Mouse (Mus musculus) kidney, postnatal 25 days (tissue): ENCODE measurements at regions not wholly inside any gene's neighbourhood (a gene's known extent, or its start where the extent isn't known, plus 50 kb on each side); places are given as distances from the start of the nearest gene placed in this dataset.
"Not testable (repeated sequence)": the region's sequence is repeated elsewhere in the genome, so short reads cannot be mapped to it uniquely, and the experiment has no call there.

Source experiments
- DNase-seq, 2 experiments: peaks; one replicate each; pipeline ENCODE4 v3.0.0; 2021; ENCODE audit warnings: mixed read lengths in 2 of 2

DNA sequence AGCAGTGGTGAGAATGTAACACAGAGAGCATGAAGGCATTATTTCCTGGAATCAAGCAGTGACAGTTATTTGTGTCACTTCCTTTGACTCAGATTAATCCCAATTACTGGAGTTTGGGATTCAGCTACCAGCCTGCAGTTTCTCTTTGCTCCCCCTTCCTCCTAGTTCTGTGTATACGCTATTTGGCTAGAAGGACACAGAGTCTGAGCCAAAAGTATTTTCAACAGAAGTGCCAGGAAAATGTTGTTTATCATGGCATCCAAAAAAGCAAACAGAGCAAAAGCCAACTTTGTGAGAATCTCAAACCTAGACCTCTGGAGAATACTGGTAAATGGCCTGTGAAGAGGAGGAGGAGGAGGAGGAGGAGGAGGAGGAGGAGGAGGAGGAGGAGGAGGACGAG, 600.4 kb downstream of the Crisp4 start:
- no peak for DNase-seq

DNA sequence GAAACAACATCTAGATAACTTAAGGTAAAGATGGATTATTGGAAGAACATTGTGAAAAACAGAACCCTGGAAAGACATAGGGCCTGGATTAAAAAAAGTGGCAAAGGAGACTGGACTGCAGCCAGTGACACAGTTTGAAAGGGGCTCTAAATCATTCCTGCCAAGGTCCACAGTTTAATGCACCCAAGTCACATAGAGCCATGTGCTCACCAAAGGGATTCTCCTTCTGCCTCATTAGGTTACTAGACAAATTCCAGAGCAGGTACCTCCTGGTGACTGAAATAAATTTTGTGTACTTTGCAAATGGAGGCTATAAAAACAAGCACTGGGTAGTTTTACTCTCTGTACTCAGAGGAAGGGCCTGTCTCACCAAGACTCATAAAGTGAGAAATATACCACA, 607.5 kb downstream of the Crisp4 start:
- DNase-seq: no peak

DNA sequence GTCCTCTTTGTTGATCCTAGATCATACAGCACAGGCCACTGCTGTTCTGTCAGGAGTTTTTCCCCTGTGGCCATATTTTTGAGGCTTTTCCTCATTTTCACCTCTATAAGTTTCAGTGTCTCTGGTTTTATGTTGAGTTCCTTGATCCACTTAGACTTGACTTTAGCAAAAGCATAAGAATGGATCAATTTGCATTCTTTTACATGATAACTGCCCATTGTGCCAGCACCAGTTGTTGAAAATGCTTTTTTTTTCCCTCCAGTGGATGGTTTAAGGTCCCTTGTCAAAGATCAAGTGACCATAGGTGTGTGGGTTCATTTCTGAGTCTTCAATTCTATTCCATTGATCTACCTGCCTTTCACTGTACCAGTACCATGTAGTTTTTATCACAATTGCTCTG, 614.4 kb downstream of the Crisp4 start:
- DNase-seq: not testable (repeated sequence)

DNA sequence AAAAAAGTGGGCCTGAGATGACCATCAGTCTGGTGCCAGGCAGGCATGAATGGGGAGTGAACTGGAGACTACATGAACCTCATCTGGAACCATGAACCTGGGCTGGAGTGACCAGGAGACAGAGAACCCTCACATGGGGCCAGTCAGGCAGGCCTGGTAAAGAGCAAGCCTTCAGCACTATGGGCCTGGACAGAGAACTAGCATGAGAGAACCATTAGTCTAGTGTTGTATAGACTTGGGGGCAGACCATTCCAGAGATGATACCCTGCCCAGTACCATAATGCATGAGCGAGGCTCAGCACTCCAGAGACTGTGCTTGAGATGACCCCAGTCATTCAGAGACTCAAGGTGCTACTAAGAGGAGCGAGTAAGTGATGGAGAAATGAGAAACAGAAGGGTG, 625.6 kb downstream of the Crisp4 start:
- DNase-seq: no peak

DNA sequence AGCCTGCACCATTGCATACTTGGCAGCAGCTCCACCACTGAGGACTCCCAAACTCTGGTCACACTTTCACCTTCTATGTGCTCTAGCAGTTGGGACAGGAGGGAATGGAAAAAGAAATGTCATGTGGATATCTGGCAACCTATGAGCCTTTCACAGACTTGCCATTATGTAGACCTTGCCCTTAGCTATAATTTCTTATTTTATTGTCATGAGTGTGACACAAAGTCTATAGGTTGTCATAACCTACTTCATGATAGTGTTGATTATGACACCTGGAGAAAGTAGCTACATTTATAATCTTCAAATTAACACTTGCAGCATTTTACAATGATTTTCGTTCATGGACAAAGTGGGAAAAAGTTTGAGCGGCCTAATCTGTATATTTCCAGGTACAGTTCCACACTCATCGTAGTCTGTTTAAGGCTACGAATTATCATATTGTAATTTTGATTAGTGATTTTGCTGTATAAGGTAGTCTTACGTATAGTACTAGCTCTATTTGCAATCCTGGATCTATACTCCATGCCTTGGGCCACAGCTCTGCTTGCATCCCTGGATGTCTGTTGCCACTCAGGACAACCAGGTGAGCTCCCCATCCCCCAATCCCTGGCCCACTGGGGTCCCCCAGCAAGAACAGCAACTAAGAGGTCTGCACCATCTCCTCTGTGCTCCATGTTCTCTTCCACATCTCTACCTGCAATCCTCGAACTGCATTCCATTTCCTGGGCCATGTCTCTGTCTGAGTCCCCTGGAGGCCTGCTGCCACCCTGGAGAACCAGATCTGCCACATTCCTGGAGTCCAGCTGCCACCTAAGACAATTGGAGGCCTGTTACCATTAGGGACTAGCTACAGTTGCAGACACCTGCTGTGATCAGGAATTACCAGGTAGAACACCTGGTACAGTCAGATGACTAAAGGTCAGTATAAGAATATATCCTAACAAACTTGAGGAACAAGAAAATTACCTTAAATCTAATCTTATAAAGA, 639.3 kb downstream of the Crisp4 start:
- peak in 1 of 2 experiments; percentile 5 for DNase-seq

DNA sequence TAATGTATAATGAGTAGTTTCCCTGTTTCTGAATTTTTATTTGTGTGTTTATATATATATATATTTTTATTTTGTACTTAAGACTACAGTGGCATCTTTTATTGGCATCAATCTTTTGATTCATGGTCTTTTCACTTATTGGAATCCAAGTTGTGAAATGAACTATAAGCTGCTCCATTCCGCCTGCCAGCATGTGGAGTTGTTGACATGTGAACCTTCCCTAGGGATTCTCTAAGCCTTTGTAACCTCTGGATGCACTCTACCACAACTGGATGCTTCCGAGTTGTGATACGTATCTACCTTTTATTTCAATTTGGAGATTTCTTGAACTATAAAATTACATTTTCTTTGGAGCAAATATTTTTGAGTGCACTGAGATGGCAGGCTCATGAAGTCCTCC, 652.1 kb downstream of the Crisp4 start:
- DNase-seq: no peak

DNA sequence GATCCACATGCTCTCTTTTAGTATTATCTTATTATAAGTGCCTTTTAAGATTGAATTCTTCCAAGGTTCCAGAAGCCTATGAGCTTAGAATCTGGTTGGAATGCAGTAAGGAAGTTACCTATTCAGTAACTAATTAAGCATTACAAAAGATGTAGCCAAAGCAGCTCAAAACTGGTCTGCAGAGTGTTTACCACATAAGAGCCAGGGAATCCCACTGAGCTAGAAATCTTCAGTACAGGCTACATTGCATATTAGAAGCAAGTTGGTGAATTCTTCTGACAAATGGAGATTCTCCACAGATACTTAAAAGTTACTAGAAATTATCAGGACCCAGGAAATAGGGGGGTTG, 655.9 kb downstream of the Crisp4 start:
- not testable (repeated sequence) for DNase-seq

DNA sequence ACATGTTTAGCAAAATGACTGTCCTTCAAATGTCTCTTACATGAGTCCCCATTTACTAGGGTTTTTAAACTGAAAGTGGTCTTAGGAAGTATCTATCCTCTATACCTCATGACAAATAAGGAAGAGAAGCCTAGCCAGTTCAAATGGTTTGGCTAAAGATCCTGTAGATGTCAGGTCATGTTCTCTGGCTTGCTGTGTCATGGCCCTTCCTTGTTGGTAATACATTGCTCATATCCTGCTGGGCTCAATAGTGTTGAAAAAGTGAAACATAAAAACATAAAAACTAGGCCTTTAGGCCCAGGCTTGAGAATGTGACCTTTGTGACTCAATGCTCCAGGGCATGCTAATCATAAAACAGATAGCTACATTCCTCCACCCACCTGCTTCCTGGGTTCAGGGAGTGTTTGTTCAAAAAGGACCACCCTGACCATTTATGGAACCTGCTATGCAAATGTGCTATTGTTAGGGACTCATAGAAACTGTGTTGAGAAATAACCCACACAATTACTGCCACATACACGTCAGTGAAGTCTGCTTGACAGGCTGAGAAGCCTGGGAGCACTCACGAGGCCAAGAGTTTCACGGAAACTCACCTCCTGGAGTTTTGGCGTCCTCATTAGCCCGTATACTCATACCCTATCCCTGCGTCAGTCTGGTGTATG, 656.4 kb downstream of the Crisp4 start:
- DNase-seq: not testable (repeated sequence)

DNA sequence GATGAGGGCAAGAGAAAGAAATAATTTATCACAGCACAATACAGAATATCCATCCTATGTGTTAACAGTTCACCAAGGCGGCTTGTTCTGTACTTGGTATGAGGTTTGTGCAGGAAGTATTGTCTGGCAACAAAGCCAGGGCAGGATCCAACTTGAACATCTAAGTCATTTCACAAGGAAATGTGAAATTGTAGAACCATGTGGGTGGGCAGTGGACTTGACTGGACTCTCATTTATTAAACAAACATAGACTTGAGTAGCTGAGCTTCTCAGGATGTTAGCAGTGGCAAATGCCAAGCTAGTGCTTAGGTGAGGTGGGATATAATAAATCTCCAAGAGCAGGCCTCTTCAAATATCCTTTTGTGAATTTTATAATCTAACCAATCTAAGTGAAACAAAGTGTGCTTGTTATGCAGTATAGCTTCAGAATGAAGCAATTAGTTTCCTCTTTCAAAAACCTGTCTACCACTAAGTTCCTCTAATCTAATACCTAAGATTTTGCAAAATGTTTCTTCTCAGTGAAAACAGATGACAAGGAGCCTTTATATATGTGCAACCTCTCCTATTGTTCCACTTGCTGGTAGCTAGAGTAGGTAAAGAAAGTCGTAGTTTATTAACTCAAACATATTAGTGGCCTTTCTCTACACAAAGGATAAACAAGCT, 694.4 kb downstream of the Crisp4 start:
- no peak for DNase-seq

DNA sequence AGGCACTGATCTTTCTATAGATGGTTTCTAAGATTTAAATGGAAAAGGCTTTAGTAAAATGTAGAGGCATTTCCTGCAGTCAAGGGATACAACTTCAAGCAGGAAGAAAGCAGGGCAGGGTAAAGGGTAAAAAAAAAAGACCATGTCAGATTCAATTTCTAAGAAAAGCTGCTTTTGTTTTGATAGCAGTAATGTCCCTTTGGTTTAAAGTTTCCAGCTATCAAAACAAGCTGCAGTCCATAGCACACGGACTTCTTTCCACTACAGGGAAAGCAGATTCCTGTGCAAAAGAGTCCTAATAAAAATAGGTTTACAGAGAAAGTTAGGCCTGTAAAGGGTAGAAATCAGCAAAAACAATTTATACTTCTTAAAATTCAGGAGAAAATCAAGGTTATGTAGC, 695.0 kb downstream of the Crisp4 start:
- no peak for DNase-seq

DNA sequence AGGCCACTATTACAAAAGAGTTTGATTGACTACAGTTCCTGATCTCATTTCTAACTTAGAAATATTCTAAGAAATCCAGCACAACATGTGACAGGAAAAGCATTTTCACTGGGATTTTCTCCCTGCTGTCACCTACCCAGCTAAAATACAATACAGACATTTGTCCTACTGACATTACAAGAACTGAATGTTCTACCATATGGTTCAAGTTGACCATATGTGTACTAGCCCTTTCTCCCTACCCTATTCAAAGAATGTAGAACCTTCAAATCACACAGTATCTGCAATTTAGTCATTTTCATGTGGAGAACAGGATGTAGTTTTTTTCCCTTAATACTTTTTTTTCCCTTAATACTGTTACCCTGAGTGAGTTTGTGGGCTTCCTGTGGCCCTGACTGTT, 695.4 kb downstream of the Crisp4 start:
- DNase-seq: no peak

DNA sequence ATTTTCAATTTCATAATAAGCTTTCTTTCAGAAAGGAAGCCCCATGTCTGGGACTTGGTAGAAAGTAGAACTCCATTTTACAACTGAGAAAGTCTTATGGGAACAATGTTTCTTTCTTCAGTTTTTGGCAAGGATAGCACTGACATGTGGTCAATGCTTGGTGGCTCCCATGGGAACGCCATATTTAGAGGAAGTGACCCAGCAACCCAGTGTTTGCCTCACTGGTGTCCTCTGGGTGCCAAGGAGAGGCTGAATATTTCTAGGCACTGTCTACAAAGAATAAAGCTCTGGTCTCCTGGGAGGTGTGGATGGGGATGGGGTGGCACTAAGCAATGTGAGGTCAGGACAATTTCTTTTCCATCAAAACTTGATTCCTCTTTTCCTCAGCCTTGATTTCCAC, 696.4 kb downstream of the Crisp4 start:
- peak; percentile 3 to 31 for DNase-seq

DNA sequence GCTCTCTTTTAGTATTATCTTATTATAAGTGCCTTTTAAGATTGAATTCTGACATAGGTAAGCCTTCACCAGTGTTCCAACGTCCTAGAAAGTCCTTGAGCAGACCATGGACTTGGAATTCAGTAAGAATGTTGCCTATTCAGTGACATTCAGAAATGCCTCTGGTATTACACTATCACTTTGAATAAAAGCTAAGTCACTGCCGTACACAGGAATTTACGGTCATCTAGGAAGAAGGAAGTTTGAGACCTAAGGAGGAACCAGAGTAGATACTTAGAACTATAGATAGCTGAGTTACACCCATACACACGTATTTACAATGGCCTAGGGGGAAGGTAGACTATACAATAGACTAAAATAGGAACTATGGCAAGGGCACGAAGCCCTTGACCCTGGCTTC, 711.6 kb downstream of the Crisp4 start:
- DNase-seq: not testable (repeated sequence)

DNA sequence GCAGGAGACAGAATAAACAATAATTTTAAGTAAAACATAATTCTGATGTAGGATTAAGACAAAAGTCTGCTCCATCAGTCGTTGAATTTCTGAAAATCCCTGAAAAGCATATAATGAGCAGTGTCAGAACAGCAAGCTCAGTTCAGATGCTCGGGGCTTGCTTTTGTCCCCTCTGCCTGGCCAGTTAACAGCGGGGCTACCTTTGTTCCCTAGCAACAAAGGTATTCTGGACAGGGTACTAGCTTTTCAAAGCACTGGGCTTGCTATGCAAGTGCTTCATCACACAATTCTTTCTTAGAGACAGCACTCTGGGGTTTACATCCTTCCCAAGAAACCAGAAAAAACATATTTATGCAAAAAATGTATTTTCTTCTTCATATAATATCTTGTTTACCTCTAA, 729.7 kb downstream of the Crisp4 start:
- no peak for DNase-seq

DNA sequence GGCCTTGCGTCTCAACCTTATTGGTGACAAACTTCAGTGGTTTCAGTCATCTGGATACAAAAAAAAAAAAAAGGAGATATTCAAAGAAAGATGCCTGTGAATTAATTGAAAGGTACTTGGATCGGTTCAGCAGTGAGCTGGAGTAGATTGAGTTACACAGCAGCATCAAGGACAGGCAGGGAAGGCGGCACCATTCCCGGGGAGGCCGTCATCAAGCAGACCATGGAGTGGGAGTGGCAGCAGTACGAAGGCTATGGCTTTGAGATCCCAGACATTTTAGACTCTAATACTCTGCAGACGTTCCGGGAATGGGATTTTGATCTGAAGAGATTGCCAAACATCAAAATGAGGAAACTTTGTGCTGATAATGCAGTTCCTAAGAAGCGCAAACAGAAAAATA, 750.8 kb downstream of the Crisp4 start:
- DNase-seq: no peak

DNA sequence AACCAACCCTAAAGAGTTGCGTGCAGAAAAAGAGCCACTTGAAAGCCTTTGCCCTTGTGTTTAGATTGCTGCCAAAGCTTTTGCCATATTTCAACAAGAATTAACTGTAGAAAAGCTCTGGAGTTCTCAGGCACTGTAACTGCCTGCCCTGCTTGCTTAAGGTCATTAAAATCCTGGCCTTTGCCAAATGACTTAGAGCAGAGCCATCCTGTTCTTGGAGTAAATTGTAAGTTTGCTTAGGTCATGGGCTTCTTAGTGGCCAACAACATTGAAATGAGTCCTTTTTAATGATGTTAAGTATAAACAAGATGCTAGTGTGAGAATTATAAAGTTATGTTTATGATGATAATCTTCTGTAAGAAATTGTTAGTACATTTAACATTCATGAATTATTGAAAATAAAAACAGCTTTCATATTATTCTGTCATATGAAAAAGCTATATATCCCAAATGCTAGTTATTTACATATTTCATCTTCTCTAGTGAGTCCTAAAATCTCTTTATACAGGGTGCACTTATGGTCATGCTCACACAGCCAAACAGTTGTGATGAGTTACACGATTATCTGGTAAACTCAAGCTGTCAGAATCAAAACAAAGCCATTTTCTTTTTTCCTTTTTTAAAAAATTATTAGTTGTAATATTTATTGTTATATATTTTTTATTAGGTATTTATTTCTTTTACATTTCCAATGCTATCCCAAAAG, 753.4 kb downstream of the Crisp4 start:
- no peak for DNase-seq

DNA sequence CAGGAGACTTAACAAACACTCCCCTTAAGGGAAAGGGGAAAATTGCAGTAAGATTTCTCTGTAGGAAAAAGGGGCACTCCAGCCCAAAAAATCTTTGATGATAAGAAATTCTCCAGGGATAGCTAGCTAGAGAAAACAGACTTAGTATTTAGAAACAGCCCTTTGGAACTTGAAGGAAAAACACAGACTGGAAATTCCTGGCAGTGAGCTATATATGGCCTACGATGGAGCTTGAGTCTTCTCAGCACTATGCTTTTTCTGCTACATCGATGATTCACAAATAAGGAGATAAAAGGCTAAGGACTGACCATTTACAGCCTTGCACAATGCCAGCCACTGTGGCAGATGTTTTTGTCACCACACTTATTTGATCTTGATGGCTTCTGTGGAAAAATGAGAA, 768.1 kb downstream of the Crisp4 start:
- no peak for DNase-seq

DNA sequence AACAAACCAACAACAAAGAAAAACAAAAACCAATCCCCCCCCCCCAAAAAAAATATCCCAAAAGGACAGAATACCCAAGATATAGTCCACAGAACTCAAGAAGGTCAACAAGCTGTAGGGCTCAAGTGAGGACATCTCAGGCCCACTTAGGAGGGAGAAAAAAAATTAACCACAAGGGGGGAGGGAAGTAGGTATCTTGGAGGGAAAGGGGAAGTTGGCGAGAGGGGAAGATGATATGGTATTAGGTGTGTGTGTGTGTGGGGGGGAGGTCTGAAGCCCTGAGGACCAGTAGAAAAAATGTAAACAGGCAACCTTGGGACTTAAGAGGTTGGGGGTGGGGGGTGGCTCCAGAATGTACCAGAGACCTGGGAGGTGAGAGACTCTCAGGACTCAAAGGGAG, 797.4 kb downstream of the Crisp4 start:
- no peak for DNase-seq

DNA sequence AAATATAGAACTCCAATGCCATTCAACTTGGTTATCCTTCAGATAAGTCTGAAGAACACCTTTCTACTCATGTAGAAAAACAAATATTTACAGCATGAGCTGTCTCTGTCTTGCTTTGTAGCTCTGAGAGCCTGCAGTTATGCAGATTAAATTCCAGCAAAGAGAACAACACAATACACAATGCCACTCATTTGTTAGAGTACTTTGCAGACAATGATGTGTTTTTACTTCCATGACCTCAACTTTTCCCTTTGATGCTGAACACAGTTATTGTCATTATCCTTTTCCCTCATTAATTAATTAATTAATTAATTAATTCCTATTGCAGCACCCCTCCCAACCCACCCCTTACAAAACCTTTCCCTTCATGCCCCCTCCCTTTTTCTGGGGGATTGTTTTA, 807.9 kb downstream of the Crisp4 start:
- DNase-seq: no peak

DNA sequence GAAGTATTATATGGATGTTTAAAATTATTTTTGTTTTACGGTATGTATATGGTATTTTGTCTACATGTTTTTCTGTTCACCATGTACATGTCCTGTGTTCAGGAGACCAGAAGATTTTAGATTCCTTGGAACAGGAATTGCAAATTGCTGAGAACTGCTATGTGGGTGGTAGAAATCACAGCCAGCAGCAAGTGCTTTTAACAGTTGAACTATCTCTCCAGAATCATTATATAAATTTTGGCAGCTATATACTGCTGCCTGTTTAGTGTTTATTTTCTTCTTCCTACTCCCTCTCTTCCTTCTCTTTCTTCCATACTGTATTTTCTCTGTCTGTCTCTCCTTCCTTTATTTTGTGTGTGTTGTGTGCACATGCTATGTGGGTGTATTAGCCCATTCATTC, 834.3 kb downstream of the Crisp4 start:
- DNase-seq: not testable (repeated sequence)

DNA sequence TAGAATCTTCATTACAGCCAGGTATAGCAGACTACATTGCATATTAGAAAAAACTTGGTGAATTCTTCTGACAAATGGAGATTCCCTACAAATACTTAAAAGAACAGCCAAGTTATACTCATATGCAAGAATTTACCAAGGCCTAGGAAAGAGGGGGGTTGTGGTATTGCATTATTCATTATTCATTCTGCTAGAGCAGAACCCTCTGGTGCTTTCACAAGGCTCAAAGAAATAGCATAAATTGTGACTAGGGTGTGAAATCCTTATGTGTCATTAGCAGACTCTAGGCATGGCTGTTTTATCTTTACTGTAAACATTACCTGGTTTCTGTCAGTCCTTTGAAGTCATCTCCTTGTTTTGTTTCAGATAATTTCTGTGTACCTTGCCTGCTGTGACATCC, 835.8 kb downstream of the Crisp4 start:
- not testable (repeated sequence) for DNase-seq
